Mouse (Mus musculus) layer of hippocampus, adult 11-12 months (tissue): ENCODE measurements at regions not wholly inside any gene's neighbourhood (a gene's known extent, or its start where the extent isn't known, plus 50 kb on each side); places are given as distances from the start of the nearest gene placed in this dataset.
A peak's percentile ranks its signal among the peaks of the same experiment; 100 is the strongest.

Experiments
- DNase-seq: peaks from one replicate; pipeline ENCODE4 v3.0.0; 2022; ENCODE audit warnings: low spot score

DNA sequence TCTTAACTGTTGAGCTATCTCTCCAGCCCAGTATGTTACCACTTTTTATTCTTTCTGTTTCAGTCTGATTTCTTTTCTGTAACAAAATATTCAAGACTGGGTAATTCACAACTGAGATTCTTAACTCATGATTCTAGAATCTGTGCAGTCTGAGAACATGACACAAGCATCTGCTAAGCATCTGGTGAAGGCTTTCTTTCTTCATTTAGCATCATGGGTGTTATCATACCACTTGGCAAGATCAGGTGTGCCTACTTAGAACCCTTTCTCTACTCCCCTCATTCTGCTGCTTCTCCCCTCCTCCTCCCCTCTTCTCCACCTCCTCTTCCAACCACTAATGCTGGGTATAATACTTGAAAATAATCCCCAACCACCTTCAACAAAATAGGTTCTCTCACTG, 62.1 kb upstream of the Pfn2 start:
- DNase-seq: no peak

GRCm38 (mm10) chr3:57911831-57912596, 64.1 kb upstream of the Pfn2 start:
- peak; percentile 28 for DNase-seq

GRCm38 (mm10) chr3:57912650-57913343, 64.9 kb upstream of the Pfn2 start:
- no peak for DNase-seq

- DNase-seq: no peak
Observed at GRCm38 (mm10) chr3:57914687-57915086, 66.8 kb upstream of the Pfn2 start.

- DNase-seq: no peak
Observed at GRCm38 (mm10) chr3:57918913-57919312, 71.0 kb upstream of the Pfn2 start.

GRCm38 (mm10) chr3:57919390-57920089, 71.7 kb upstream of the Pfn2 start:
- DNase-seq: no peak

DNA sequence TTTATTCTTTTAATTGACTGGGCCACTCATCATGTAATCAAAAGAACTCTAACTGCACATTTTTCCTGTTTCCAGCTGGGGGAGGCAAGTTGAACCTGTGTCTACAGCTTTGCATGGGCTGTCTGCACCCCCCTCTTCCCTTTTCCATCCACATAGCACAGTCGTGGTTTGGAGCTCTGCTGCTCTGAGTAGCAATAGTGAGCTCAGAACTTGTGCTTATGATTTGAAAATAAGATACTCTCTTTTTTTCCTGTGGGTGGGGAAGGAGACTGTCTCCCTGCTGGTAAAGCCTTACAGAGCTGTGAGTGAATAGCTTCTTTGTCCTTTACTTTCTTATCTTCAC, 72.2 kb upstream of the Pfn2 start:
- no peak for DNase-seq

DNA sequence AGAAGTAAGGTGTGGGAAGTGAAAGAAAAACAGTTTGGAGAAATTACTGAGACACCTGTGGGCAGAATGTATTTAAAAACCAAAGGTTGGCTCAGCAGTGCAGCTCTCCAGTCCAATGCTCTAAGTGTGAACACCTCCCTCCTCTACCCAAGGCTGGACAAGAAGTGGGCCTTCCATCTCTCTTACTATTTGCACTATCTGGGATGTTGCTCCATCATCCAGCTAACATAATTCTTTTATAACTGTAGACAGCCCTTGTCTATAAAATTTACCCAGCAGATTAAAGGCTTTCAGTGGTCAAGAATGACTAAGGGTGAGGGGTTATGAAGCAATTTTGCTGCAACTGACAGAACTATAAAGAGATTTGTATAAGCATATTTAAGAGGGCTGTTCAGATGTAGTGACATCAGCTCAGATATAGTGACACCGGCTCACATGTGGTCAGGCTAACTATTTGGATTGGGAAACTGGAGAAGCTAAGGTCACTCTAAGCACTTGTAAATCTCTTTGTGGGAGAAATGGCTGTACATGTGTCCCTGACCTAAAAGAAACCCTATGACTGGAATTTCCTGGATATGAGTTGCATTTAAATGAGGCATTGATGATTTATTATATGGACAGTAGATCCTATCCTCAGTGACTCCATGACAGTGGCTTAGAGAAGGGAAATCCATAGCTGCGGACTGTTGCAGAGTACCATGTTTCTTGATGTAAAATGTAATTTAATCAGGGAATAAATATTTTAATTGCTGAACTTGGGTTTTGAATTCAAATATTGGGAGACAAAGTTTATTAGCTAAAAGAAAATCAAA, 73.4 kb upstream of the Pfn2 start:
- DNase-seq: no peak

DNA sequence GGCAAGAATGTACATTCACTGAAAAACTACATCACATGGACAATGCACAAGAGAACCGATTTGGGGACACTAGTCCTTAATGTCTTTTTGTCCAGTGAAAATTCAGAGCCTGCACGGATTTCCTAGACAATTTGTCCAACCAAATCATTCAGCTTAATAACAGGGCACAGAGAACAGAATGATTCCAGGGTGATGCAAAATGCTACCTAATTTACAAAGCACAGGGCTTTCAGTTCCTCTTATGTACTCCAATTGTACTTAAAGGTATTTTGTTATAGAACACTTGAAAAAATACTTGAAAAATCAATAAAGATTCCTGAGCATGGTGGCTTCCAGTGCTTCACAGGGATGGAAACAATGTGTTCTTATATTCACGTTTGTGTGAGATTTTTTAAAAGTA, 75.2 kb upstream of the Pfn2 start:
- DNase-seq: no peak

GRCm38 (mm10) chr3:57932657-57933539, 85.0 kb upstream of the Pfn2 start:
- DNase-seq: no peak

GRCm38 (mm10) chr3:57935042-57935610, 87.2 kb upstream of the Pfn2 start:
- no peak for DNase-seq

DNA sequence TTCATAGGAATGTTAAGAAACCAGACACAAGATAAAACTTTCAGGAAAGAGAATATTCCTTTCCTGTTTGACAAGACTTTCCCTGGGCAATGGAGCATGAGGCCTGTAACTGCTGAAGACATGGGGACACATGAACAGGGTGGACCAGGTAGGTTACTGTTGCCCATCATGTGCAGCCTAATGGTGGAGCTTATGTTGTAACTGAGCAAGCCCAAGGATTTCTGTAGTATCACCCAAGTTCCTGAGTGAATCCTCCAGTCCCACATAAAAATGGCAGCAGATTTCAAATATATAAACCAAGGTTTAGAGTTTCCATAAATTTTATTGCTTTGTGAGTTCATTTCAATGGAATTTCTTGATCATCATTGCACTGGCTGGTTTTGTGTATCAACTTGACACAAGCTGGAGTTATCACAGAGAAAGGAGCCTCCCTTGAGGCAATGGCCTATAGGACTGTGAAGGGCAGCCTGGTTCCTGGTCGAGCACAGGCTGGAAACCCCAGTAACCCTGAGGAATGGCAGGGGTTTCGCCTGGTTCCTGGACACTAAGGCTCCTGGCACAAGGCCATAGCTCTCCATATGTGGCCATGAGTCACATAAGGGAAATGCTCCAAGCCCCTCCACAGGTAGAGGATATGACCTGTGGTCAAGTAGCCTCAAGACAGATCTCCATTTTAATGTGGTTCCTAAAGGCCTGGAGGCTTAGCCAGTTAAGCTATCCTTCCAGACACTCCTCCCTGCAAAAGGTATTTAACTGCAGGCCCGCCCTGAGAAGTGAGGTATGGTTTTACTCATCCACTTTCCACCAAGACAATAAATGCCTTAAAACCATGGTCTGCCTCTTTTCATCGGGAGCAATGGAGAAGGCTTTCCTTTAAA, 92.9 kb upstream of the Pfn2 start:
- DNase-seq: no peak

DNA sequence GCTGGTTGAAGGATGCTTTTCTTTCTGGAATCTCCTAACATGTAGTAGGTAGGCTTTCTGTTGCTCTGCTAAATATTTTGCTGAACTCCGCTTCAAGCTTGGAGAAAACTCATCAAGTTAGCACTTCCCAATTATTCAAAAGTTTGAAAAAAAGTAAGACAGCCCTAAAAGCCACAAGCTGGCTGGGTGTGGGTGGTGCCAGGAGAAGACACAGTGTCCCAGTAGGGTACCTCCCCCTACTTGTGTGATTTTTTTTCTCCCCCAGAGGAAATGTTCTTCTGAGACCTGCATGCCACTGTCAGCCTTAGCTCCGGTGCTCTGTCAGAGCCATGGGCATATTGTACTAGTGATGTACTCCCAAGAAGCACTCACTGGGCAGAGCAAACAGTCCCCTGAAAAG, 96.8 kb upstream of the Pfn2 start:
- peak; percentile 14 for DNase-seq

DNA sequence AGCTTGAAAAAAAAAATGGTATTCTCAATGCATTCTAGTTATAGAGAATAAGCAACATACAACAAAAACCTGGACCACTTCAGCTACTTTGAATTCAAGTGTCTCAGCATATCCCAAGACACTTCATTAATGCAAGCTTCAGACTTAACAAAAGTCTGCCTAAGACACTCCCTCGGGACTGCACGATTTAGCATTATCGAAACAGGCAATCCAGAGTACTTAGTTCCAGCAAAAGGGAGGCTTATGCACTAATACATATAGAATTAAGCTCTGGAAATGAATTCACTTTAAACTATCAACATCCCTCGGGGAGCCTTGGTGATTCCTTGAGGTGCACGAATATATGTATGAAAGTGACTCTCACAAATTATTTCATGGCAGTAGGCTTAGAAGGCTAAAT, 97.9 kb upstream of the Pfn2 start:
- DNase-seq: no peak

GRCm38 (mm10) chr3:57947331-57947730, 99.5 kb upstream of the Pfn2 start:
- DNase-seq: no peak

DNA sequence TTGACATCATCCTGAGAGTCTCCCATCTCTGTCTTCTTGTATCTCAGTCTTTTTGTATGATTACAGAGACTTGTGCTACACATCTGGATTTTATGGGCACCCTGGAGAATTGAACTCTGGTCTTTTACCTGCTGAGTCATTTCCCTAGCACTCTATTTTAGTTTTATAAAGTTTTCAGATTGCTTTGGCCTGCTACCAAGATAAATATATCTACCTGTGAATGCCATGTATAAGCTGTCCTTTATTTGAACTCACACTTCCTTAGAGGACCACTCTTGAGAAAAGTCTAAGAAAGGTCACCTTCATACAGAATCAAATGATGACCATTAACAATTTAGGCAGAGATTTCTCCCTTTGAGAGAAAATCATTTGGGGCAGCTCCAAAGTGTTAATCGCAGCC, 100.8 kb upstream of the Pfn2 start:
- DNase-seq: no peak

DNA sequence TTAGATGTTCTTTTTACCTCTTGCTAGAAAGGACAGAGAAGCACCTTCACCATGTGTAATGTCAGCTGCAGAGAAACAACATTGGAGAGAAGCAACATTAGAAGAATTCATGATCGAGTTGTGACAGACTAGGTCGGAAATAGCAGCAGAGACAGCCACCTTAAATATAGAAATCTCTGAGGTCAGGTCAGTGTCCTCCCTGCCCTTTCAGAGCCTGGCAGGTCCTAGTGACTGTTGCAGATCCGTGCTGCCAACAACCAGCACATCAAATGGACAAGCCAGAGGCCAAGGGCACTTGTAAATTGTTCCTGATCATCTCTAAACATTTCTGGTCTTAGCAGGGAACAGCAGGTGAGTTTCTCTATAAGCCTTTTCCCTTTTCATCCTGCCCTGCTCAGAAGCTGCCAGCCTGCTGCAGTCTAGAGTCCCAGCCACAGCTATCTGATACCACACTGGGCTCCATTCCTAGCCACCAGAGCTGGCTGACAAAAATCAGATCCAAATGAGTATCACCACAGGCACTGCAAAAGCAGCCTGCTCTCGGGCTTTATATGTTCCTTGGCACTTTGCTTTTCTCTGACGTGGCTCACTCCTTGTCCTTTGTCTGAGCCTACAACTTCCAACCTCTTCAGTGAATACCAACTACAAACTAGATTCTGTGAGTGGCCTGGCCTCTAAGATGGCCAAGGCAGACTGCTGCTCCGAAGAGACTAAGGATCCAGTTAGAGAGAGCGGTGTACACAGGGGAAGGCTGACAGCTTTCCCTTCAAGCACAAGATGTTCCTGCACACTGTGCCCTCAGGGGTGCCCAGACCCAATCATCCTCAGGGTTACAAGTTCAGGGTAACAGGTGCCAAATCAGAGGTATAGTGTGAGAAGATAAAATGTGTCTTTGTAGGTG, 102.8 kb upstream of the Pfn2 start:
- peak; percentile 8 for DNase-seq

DNA sequence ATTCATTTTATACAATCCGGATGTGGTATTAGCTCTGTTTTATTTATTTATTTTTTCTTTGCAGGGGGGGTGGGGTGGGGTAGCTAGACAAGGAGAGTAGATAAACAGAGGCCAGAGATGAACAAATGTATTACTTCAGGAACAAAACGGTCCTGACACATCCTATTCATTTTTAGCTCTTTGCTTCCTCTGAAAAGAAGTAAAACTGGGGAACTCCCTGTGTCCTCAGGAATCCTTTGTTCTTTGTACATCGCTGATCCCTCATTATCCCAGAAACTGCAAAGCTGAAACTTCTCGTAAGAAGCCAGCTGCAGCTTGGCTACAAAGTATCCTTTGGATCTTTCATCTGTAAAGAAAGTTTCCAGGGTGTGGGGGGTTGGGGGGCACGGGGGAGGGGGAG, 103.6 kb upstream of the Pfn2 start:
- DNase-seq: no peak

GRCm38 (mm10) chr3:57957352-57957751, 109.5 kb upstream of the Pfn2 start:
- no peak for DNase-seq
